Mouse (Mus musculus) thymus, postnatal 10 days (tissue): ENCODE measurements around the gene Bud13.
A peak's percentile ranks its signal among the peaks of the same experiment; 100 is the strongest.

Source experiments
- DNase-seq, 2 experiments: peaks; one replicate each; pipeline ENCODE4 v3.0.0; 2021; ENCODE audit warnings: low spot score in 2 of 2

Bud13 gene

GRCm38 (mm10) chr9:46282631-46283436 is at the start of gene Bud13:
TSS of gene Bud13 (plus strand) at chr9:46283008.
- peak; percentile 91 to 96 for DNase-seq

DNA sequence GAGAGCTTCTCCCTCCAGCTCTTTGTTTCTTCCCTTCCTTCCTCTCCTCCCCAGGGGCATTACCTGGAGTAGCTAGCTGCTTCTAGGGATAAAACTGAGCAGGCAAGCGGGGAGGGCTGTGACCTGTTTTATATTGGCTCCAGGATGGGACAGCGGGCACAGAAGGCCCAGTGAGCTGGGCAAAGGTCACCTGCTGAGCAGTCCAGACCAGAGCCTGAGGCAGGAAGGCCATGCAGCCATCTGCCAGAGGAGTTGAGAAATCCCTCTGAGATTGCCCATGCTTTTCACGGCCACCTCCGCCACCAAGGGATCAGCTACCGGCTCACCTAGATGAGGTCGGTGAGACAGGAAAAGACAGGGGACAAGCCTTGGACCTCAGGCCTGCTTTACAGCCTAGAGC is 47.6 kb upstream of the Bud13 start:
- DNase-seq = no peak

DNA sequence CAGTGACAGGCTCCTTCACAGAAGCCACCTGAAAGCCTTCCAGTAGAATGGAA is 47.4 kb upstream of the Bud13 start, which contains the start of gene Apoc3:
Gene Apoc3 (minus strand): TSS at position 41 of the 53 bp plus-strand sequence.
- DNase-seq = no peak

- no peak for DNase-seq
Measured at GRCm38 (mm10) chr9:46235649-46236048, 47.2 kb upstream of the Bud13 start.

GRCm38 (mm10) chr9:46238850-46239249 is 44.0 kb upstream of the Bud13 start:
- no peak for DNase-seq

DNA sequence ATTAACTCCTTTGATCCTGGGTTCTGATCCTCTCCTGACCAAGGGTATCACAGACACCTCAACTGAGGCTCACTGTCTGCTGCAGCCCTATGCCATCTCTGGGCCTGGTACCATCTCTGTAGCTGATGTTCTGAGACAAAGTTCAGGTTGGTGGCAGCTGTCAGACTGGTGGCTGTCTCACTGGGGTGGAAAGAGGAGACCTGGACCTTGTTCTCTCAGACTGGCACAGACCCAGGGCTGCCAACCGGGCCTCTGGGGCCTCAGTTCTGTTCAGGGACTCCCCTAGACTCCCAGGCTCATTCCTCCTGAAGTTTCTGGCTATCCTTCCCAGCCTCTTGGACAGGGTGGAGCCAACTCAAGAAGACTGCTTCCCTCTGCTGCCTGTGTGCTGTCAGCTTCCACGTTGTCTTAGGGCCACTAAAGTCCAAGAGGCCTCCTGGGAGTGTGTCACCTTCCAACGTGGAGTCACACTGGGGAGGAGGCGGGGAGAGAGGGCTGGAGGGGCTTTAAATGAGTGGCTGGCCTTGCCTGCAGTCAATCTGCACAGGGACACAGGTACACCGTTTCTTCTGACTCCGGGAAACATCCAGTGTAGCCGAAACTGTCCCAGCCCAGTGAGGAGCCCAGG is 42.2 kb upstream of the Bud13 start, which contains the start of gene Apoa4:
Gene Apoa4 (plus strand): TSS at position 171 of the 628 bp plus-strand sequence.
- DNase-seq = no peak

GRCm38 (mm10) chr9:46241818-46242217 is 41.0 kb upstream of the Bud13 start:
- DNase-seq = no peak

- no peak for DNase-seq
Measured at GRCm38 (mm10) chr9:46243122-46243521, 39.7 kb upstream of the Bud13 start.

DNA sequence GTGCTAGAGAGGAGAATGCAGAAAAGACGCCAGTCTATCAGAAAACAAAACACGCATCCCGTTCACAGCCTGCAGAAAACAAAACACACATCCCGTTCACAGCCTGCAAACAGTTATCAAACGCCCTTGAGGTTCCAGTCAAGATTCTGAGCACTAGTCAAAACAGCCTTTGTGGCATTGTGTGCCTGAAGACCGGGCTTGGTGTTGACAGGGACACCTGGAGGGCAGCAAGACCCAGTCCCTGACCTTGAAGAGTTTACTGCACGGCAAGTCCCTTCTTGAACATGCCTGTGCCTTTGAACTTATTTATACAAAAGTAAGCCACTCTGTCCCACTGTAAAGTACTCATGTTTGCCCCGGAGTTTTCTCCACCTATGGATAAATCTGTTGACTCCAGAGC is 39.2 kb upstream of the Bud13 start:
- DNase-seq = no peak

DNA sequence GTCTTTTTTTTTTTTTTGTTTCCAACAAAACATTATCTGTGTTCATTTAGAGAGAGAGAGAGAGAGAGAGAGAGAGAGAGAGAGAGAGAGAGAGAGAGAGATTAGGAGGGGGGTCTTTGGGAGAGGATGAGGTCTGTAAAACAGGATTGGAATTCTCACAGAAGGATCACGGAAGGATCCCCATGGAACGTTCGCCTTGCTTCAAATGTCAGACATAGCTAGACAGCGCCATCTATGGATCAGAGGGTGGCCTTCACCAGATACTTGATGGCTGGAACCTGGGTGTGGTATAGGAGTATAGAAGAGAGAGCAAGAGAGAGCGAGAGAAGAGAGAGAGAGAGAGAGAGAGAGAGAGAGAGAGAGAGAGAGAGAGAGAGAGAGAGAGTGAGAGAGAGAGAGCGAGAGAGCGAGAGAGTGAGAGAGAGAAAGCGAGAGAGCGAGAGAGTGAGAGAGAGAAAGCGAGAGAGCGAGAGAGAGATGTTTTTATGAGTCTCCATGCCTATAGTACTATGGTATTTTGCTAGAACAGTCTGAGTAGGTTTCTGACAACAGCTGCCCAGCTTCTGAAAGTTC is 36.0 kb upstream of the Bud13 start:
- DNase-seq = peak in 1 of 2 experiments; percentile 53

DNA sequence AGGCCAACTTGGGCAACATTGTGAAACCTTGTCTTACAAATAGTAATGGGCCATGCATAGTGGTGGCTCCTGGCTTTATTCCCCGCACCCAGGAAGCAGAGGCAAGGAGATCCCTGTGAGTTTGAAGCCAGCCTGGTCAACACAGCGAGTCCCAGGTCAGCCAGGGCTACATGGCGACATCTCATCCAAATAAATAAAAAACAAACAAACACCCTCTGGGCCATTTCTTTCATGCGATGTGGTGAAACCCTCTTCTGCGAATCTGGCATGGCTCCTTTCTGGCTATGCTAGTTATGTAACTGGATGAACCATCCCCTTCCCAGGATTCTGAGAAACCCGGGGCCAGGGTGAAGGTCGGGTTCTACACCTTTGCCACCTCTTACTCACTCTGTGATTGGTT is 26.6 kb upstream of the Bud13 start:
- no peak for DNase-seq

GRCm38 (mm10) chr9:46256658-46257385 is 26.0 kb upstream of the Bud13 start:
- DNase-seq = no peak

DNA sequence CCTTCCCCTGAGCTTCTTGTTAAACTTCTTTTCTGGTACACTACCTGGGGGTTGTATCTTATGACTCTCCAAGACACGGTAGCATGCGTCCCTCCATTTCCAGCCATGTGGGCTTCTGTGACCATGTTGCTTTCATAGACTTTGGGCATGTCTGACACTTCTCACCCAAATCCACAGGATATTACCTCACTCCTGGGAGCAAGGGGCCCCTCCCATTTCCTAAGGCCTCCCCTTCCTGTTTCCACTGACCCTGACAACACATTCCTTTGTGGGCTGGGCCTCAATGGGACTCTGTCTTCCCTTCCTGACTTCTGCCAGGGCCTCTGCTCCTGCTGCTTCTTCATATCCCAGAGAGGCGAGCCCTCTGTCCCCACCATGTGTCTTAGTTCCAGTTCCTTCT is 25.3 kb upstream of the Bud13 start:
- no peak for DNase-seq

- no peak for DNase-seq
Measured at GRCm38 (mm10) chr9:46259111-46259510, 23.7 kb upstream of the Bud13 start.

DNA sequence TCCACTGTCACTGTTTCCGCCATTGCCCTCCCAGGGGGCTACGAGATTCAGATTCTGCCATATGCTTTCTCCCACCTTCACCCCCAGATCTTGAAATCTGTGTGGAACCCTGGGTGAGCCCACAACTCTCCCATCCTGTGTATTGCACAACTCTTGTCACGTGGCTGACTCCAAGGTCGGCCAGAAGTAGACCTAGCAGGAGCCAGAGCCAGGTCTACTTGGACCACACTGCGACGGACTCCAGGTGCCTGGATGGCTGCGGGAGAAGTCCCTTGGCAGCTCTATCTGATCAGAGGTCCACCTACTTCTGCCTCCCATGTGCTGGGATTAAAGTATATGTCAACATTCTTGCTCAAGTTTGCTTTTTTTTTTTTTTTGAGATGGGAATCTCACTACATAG is 21.7 kb upstream of the Bud13 start:
- no peak for DNase-seq

GRCm38 (mm10) chr9:46268343-46268873 is 14.4 kb upstream of the Bud13 start, which contains the start of gene Apoa5:
TSS of gene Apoa5 (plus strand) at chr9:46268633.
- DNase-seq = no peak

GRCm38 (mm10) chr9:46269125-46269524 is 13.7 kb upstream of the Bud13 start:
- no peak for DNase-seq

GRCm38 (mm10) chr9:46270782-46271181 is 12.0 kb upstream of the Bud13 start:
- no peak for DNase-seq

GRCm38 (mm10) chr9:46272070-46272469 is 10.7 kb upstream of the Bud13 start:
- DNase-seq = peak in 1 of 2 experiments; percentile 10

- DNase-seq = peak; percentile 83 to 84
Measured at GRCm38 (mm10) chr9:46272677-46273454, 9.9 kb upstream of the Bud13 start, which contains the start of gene Zpr1. TSS of gene Zpr1 (plus strand) at chr9:46273064.

GRCm38 (mm10) chr9:46274494-46274893 is 8.3 kb upstream of the Bud13 start:
- DNase-seq = no peak

DNA sequence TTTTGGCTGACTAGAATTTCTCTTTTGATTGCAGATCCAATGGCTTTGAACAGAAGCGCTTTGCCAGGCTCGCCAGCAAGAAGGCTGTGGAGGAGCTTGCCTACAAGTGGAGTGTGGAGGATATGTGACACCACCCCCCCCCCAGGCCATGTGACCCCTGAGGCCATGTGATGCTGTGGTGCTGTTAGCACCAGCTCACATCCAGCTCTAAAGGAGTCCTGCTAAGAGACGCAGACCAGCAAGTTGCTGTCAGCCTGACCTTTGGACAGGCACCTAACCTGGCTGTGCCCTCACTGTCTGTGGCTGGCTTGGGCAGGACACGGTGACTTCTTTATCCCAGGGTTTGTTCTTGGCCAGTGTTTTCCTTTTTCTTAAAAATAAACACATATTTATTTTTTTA is 15.6 kb downstream of the Bud13 start:
- DNase-seq = no peak
